Mouse (Mus musculus) bone marrow macrophage, adult 2 months (primary cell): ENCODE data around the gene Ttc7b.

Source experiments
- CTCF ChIP-seq: IDR thresholded peaks from 2 replicates; pipeline ENCODE4 v1.5.1; 2012; ENCODE audit warnings: low read depth, mild to moderate bottlenecking, low read length, moderate library complexity
- POLR2A ChIP-seq: IDR thresholded peaks from 2 replicates; pipeline ENCODE4 v1.6.1; 2012; ENCODE audit warnings: mild to moderate bottlenecking, low read depth, low read length, borderline replicate concordance

GRCm38 (mm10) chr12:100499469-100499868 lies 21.2 kb downstream of the Ttc7b start:
- no peak for TF ChIP-seq CTCF
- TF ChIP-seq POLR2A = no peak
